Mouse (Mus musculus) erythroid progenitor cell, adult 5-6 weeks (primary cell): ENCODE data around the gene Rdh5. TPM values are rescaled to one million over a fixed set of nuclear protein-coding genes. Genes with fewer than 3 reads are reported as not detected.

ENCODE experiments used
- ATAC-seq: replicated peaks from 2 replicates; pipeline ENCODE4 v1.8.0; 2016; ENCODE audit warnings: moderate number of reproducible peaks, mild to moderate bottlenecking, moderate TSS enrichment, inconsistent platforms; ENCODE audit not compliant: poor library complexity, low FRiP score, severe bottlenecking
- total RNA-seq, 2 experiments: library from RNA; stranded (forward) in 1 of 2; stranded (reverse) in 1 of 2; fragments of 150-400 nt in 1 of 2; fragments of 186-747, 209-891 nt in 1 of 2; gene quantifications; 2 replicates each; pipeline versions ENCODE4 v1.2.3 to v1.2.4; 2015 to 2017; ENCODE audit warnings: low replicate concordance in 2 of 2

The Rdh5 gene
- total RNA-seq, 2 experiments from 2014 or later = 11.7 to 20.1 TPM

DNA sequence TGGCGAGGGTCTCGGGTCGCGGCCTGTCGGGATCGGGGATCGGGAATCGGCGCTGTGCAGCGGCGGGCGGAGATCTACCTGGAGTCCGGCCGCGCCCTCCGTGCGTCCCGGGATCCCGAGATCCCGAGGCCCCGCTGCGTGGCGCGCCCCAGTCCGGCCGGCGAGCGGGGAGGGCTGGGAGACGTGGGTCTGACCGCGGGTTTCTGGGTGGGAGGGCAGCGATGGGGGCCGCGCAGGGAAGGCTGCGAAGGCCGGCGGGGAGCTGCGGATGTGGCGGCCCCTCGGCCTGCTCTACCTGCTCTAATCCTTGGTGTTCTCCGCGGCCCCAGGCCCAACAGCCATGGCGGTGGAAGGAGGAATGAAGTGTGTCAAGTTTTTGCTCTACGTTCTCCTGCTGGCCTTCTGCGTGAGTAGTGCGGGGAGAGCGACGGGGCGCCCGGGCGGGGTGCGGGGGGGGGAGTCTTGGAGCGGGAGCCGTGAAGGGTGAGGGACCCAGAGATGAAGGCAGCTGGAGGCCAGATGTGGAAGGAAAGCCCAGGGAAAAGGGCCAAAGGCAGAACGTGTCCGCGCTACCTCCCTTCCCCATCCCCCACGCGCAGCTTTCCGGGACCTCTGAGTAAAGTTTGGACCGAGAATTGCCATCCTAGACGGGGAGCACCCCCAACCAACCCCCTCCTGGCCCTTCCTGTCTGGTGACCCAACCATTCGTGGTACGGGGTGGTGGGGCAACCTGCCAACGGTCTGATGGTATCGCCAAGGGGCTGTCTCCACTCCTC is 12.4 kb downstream of the Rdh5 start:
- ATAC-seq = no peak

DNA sequence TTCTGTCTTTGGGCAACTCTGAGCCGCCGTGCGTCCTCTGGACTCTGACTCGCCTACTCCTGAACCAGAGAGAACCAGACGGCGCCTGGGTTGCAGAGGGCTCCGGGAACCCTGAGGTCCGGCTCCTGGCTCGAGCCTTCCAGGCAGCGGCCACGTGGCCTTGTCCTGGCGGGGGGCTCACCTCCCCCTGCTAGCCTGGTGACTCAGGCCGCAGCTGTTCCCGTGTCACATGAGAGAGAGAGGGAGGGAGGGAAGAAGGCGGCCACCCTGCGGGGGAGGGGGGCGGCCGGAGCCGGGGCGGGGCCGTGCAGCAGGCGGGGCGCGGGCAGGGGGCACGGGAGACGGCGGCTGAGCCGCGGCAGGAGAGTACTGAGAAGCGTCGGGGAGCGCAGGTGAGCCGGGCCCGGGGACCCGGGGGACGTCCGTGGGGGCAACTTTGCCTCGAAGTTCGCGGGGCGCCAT is 13.1 kb downstream of the Rdh5 start:
- no peak for ATAC-seq

DNA sequence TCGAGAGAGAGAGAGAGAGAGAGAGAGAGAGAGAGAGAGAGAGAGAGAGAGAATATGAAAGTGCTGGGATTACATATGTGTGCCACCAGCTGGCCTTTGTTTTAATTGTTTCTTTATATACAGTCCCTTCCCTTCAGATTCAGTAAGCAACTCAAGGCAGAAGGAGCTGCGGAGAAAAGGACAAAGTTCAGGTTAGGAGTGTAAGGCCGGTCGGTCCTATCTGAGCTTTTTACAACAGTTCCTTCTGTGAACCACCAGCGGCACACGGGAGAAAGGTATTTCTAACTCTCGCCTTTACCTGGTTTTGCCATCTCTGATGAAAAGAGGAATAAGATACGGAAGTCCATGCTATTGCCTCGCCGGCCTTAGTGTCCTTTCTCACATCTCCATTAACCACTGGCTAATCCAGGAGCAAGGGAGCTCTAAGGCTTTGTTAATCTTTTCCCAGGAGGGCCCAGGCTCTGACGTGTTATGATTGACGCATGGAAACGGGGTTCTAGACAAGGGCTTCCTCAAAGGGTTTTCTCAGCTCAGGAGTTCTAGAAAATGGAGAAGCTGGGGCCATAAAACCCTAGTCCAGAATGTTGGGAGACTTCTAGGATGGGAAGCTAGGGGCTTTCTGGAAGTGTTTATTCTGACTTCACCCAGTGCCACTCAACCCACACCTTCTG is 13.8 kb downstream of the Rdh5 start:
- ATAC-seq = no peak

DNA sequence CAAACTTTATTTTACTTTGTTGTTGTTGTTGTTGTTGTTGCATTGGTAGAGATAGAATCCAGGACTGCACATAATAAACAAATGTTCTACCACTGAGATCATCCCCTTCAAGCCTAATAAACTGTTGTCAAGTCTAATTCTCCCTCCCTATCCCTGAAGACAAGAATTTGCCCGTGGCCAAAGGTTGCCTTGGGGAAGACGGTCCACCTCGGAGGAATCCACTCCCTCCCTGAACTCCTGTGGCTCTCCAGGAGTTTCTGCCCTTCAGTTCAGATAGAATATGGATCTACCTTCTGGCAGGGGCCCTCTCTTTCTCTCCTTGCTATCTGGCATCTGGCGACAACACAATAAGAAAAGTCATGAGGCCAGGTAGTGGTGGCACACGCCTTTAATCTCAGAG is 17.9 kb downstream of the Rdh5 start:
- no peak for ATAC-seq

DNA sequence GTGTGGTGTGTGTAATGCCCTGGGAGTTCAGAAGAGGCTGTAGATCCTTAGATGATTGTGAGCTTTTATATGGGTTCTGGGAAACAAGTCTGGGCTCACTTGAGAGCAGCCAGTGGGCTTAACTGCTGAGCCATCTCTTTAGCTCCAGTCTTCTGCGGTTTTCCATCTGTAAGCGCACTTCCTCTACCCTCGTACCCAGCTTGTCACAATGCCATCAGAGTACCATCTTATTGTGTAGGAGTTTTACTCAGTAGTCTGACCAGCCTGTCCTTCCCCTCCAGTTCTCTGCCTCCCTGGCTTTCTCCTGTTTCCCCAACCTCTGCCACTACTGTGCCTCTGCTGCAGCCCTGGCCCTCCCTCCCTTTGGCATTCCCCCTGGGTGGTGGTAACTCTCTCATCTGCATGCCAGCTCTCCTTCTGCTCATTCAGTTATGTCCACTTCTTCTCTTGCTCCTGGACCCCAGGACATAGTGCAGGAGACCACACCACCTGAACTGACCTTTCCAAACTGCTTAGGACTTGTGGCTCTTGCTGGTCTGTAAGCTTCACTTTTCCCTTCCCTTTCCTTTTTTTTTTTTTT is 20.2 kb downstream of the Rdh5 start:
- no peak for ATAC-seq

DNA sequence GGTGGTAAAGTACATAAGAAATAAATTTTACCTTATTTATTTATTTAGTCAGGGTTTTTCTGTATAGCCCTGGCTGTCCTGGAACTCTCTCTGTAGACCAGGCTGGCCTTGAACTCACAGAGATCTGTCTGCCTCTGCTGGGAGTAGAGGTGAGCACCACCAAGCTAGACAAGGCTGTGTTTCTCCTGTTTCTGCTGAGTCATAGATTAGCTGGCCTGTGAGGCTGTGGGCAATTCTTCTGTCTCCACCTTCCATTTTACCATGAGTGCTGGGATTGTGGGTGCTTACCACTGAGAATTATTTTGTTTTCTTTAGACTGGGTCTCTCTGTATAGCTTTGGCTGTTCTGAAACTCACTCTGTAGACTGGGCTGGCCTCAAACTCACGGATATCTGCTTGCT is 21.3 kb downstream of the Rdh5 start:
- ATAC-seq = no peak

DNA sequence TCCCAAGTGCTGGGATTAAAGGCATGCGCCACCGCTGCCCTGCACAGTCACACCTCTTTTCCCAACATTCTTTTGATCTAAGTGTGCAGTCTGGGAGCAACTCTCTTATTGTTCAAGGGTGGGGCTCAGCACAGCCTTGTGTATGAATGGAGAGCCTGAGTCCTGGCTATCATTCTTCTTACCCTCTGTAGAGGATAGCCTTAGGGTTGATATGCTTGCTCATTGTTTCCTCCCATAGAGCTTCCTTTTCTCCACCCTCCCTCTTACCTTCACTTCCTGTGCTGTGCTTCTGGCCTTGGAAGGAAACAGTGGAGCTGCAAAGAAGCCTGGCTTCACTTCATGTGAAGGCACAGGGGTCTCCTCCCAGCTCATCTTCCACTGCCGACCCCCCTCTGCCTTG is 22.0 kb downstream of the Rdh5 start, which contains the start of gene Cd63:
TSS of gene Cd63 (plus strand) at position 292 of the 400 bp plus-strand sequence.
- no peak for ATAC-seq

DNA sequence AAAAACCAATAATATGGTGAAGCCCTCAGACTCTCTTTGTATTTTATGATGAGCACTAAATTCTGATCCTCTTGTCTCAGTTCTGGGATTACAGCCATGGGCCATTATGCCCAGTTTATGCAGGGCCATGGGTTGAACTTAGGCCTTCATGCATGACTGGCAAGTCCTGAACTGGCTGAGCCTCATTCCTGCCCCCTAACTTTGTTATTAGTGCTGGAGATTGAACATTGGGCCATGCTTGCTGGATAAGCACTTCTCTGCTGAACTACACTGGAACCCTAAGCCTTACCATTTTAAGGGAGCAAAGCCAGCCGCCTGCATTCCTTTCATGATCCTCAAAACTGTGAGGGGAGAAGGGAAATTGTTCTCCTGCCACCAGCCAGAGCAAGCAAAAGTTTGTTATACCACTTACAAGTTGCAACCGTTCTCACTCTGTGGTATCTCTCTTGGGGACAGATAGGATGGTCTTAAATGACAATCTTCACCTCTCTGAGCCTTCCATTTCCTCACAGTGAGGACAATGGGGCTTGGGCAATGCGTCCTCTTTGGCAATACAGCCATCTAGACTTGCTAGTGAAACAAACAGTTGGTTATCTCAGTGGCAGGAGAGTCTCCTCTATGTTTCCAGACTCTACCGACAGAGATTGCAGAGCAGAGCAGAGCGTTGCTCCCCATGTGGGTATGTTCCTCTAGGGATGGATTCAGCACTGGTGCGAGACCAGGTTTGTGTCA is 22.8 kb downstream of the Rdh5 start:
- ATAC-seq = no peak

DNA sequence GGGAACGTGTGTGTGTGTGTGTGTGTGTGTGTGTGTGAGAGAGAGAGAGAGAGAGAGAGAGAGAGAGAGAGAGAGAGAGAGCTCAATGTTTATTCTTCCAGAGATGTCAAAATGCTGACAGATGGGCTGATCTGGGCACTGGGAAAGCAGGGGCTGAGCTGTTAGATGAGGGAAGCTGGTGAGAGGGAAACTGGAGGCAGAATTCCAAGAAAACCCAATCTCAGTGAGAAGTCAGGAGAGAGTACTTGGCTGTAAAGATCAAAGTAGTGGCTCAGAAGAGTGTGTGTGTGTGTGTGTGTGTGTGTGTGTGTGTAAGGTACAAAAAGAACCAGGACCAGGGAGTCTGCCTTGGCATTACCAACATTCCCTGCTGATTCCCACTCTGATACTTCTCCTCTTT is 25.2 kb downstream of the Rdh5 start:
- ATAC-seq = no peak

DNA sequence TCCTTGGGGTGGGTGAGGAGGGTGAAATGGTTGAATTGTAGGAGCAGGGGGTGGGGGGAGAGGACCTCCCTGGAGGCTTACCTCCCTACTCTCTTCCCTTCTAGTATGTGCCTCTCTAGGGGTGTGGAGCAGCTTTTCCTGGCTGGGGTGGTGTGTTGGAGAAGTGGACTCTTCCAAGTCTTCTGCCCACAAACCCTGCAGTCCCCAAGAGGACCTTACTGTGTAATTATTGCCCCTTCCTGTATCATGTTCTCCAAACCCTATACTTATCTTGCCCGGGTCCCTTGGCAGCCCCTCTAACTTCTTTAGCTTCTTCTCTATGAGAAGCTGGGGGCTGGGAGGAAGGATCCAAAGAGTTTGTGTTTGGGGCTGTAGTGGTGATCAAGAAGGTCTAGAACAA is 25.9 kb downstream of the Rdh5 start:
- ATAC-seq = no peak

DNA sequence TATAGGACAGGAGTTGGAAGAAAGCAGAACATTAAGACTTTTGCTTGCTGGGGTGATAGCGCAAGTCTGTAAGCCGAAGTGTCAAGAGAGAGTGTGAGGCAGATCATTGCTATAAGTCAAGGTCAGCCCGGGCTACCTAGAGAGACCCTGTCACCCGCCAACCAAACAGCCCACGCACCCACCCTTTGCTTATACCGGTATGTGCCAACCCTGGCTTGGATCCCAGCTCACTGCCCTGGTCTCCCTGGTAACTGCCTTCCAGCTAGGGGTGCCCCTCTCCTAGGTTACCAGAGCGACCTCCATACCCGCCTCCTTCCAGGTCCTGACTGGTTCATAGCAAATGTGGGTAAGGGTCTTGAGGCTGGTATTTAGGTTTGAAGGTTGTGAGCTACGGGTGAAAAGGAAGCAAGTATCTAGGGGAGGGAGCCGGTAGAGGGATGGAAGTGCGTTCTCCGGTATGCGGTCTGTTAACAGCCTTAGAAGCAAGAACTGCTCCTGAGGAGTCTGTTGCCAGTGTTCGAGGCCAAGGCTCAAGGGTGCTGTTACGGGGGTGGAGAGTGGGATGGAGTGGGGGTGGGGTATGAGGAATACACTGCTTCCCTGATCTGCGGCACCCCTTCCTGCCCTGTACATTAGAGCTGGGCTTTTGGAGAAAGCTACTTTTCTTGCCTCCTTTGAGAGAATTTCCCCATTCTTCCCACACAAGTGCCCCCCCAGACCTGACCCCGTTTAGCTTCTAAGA is 26.6 kb downstream of the Rdh5 start:
- no peak for ATAC-seq

DNA sequence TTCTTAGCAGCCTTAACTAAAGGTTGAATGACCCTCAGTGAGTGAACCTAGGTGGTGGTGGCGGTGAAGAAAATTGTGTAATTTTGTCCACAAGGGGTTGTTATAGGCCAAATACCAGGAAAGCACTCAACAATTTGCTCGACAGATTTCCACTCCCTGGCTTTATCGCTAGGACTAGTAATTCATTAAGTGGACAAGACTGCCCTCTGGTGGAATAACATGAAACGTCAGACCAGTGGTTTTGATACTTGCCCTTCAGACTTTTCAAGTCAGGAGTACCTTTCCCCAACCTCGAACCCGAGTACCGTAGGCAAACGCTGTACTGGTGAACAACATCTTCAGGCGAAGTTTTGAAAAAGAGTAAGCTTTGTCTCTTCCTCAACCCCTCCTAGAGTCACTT is 27.3 kb downstream of the Rdh5 start:
- peak; percentile 59; the same call in 1 of the 2 replicates for ATAC-seq

DNA sequence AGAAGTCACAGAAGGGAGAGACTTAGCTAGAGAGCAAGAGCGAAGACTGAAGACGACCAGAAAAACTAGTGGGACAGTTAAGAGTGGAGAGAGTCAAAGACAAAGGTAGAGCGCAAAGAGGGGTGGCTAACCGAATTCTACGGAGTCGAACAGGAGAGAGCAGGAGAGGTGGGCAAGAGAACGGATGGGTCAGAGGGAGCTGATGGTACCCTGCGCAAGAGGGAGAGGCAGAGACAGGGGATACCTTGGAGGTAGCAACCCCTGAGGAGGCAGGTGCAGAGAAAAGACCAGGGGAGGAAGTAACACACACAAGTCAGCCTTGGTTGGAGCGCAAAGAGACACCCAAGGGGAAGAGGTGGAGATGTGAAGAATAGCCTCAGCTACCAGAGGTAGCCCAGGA is 30.4 kb downstream of the Rdh5 start:
- ATAC-seq = no peak

DNA sequence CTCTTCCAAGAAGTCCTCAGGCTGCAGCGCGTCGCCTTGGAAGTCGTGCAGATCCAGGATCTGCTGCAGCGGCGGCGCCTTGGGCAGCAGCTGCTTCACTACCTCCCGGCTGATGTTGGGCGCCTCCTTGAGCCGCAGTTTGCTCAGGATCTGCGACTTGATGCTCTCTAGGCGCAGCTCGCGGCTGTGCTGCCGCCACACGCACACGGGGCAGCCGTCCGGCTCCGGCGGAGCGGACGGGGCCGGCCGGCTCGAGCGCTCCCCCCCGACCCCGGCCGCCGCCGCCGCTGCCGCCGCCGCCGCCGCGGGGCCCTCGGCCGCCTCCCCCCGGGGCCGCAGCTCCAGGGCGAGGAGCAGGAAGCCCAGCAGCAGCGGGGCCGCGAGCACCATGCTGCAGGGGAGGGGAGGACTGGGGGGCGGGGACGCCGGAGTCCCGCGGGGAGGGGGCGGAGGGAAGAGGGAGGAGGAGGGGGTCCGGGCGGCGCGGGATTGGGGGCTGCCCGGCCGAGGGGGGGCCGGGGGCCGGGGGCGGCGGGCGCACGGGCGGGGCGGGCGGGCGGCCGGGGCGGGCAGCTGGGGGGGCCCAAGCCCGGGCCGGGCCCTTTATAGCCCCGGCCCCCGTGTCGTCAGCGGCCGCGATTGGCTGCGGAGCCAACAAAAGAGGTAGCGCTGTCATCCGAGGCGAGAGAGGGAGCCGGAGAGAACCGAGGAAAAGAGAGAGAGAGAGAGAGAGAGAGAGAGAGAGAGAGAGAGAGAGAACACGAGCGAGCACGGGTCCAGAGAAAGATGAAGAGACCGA is 31.2 kb downstream of the Rdh5 start, which contains the start of gene Gdf11:
TSS of gene Gdf11 (minus strand) at position 423 of the 799 bp plus-strand sequence.
- ATAC-seq = no peak

DNA sequence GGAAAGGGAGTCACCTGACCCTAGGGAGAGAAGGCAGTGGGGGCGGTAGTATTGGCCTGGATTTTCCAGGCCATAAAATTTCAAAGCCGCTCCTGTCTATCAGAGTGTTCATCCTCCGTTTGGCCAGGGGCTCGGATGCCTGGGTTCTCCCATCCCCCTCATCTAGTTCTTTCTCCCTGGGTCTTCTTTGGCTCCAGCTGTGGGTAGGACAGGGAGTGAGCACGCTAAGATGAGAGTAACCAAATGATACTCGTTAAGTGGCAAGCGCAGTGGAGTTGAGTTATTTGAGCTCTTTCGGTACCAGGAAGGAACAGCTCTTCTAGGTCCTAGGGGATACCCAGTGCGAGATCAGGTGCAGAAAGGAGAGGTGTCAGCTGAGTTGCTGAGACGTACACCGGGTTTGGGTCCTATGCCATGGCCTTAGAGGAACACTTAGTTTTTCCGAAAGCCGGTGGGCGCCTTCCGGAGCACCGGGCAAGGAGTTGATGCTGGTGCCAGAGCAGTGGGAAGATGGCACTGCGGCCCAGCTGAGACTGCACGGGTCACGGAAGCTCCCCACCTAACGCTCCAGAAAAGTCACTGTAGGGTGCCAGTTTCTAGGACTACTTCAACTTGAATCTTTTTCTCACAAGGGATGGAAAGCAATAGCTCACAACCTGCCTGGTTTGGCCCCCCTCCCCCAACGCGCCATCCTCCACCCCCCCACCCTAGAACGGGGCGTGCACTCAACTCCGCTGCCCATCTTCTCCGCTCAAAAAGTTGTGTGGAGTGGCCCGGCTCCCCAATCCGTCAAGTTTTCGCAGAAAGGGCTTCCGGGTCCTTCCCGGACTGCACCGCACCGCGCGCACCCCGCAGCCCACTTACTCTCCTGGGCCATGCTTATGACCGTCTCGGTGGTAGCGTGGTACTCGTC is 32.0 kb downstream of the Rdh5 start:
- ATAC-seq = no peak

DNA sequence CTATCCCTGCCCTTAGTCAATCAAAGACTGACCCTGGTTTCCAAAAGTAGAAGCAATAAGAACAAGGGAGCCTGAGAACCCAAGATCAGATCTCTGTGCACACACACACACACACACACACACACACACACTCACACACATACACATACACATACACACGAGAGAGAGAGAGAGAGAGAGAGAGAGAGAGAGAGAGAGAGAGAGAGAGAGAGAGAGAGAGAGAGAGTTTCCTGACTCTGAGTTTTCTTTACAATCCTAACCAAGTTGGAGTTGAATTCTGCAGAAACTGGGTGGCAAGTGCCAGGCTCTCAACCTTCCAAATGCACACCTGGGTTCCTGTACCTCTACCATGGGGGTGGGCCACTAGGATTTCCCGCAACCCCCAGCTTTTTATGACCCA is 32.8 kb downstream of the Rdh5 start:
- ATAC-seq = no peak

DNA sequence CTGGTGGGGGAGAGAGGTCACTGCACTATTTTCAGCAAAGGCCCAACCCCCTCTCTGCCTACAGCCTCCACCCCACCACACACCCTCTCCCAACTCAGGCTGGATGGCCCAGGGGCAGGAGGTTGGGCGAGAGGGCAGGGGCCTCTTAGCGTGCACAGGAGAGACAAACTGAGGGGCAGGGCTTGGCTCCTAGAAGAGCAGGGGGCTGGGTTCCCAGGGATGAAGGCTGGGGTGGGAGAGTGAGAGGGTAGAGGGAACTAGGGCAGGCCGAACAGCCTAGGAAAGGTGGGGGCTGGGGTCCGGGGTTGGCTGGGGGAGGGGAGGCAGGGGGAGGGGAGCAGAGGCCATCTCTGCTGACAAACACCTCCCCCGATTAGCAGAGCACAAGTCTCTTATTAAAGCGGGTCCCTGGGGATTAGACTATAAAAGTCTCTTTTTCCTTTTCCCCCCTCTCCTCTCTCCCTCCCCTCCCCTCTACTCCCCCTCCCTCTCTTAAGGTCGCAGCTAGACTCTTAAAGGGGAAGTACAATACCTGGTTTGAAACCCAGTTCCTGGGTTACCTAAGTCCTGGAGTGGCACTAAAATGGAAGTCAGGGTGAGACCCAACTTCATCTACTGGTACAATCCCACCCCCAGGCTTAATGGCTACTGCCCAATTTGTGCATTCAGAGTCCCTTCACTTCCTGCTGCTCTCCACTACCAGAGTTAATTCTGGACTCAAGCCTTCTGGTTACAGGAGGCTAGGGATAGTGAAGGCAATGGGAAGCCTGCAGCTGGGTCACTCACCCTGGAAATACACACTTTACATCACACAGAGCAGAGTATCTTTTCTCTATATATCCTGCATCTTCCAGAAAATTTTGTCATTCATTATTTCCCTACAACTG is 33.5 kb downstream of the Rdh5 start:
- ATAC-seq = no peak
